Mouse (Mus musculus): ENCODE data around the gene Dhx33.

- TF ChIP-seq MAX (IDR thresholded peaks at IDR 0.05) (no peak), MYOG (IDR thresholded peaks at IDR 0.05; ENCODE audit: control insufficient read depth, extremely low read depth, insufficient read length) (no peak), CTCF (IDR thresholded peaks at IDR 0.05; ENCODE audit: control insufficient read depth, insufficient read depth, insufficient read length) (no peak)
Observed at GRCm38 (mm10) chr11:71033163-71033761, 29.0 kb upstream of the Dhx33 start, which contains the start of gene 6330403K07Rik.
